Mouse (Mus musculus): ENCODE measurements around the gene Tmem95. TPM values are rescaled to one million over a fixed set of nuclear protein-coding genes. Genes with fewer than 3 reads are reported as not detected.
A peak's percentile ranks its signal among the peaks of the same experiment; 100 is the strongest.
"Not testable (repeated sequence)": the region's sequence is repeated elsewhere in the genome, so short reads cannot be mapped to it uniquely, and the experiment has no call there.

The Tmem95 gene
- polyA plus RNA-seq, 1 experiment from 2014 or later, result not detected

DNA sequence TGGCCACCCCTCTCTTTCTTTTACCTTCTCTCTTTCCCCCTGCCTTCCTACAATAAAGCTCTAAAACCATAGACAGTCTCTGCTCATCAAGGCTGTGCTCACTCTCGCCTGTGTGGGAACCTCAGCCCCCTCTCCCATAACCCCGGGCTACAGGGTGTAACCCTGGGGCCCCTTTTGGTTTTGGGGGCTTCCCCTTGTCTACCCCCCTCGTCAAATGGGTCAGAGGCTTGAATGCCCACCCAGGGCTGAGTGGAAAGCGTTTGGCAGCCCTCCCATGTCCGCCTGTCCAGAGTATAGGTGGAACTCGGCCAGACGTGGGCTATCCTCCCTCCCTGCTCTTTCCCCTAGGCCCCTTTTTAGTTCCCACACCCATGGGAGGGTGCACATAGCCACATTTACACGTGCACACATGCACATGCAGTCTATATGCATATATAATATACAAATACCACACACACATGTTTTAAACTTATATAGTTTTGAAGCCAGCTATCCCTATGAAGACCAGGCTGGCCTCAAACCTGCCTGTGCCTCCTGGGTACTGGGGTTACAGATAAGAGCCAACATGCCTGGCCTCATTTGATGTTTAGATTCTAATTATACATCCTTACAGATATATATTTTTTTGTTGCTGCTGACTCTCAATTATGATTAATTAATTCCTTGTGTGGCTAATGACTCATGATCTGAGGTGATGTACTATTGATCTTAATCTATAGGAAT, 13.5 kb downstream of the Tmem95 start:
- Histone ChIP-seq H3K27ac (ENCODE audit: low read depth, low read length) (no peak overlapping the region), H3K27me3 (ENCODE audit: control insufficient read depth, insufficient read depth, low read length) (peaks cover under 1% of the 10 kb centered on the region), H3K4me3 (ENCODE audit: low read depth, low read length) (no peak overlapping the region), H3K4me1 (ENCODE audit: control insufficient read depth, insufficient read depth, low read length) (no peaks in the 10 kb centered on the region), H3K36me3 (ENCODE audit: control insufficient read depth, insufficient read depth, low read length) (no peaks in the 10 kb centered on the region), H3K9ac (ENCODE audit: low read length) (no peak overlapping the region), H3K9me3 (ENCODE audit: control insufficient read depth, low read length) (no peaks in the 10 kb centered on the region), H3K4me2 (ENCODE audit: low read depth) (no peak overlapping the region)
- ATAC-seq (ENCODE audit: insufficient read depth, low FRiP score, low TSS enrichment) (no peak), DNase-seq (ENCODE audit: low spot score) (no peak)
- 61% methylated on average over 8 of the region's 8 CpGs for WGBS

DNA sequence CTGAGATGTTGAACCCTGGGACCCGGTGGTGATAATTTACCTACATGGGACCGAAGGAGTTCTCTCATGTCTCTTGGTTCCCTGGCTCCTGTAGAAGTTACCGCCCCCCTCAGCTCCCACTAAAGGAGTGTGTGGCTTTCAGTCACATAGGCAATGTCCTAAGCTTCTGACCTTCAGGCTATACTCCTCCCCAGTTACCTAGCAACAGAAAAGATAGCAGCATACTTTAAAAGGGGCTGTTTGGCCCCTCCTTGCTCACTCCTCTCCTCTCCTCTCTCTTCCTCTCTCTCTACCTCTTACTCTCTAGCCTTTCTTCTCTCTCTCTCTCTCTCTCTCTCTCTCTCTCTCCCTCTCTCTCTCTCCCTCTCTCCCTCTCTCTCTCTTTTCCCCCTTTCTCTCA, 14.1 kb downstream of the Tmem95 start:
- not testable (repeated sequence) for H3K4me2 ChIP-seq (ENCODE audit: low read depth); DNase-seq (ENCODE audit: low spot score); H3K9me3 ChIP-seq (ENCODE audit: control insufficient read depth, low read length); H3K27me3 ChIP-seq (ENCODE audit: control insufficient read depth, insufficient read depth, low read length); H3K27ac ChIP-seq (ENCODE audit: low read depth, low read length); ATAC-seq (ENCODE audit: insufficient read depth, low FRiP score, low TSS enrichment); H3K4me1 ChIP-seq (ENCODE audit: control insufficient read depth, insufficient read depth, low read length); H3K36me3 ChIP-seq (ENCODE audit: control insufficient read depth, insufficient read depth, low read length); H3K4me3 ChIP-seq (ENCODE audit: low read depth, low read length); H3K9ac ChIP-seq (ENCODE audit: low read length)
- 78% methylated on average over 3 of the region's 3 CpGs for WGBS

- 20% methylated on average over 30 of the region's 30 CpGs for WGBS
- H3K4me1 ChIP-seq (ENCODE audit: control insufficient read depth, insufficient read depth, low read length), result no peaks in the 10 kb centered on the region
- ATAC-seq (ENCODE audit: insufficient read depth, low FRiP score, low TSS enrichment), result no peak
- no peak within 1 kb of the TSS for H3K27ac ChIP-seq (ENCODE audit: low read depth, low read length)
- peaks cover 13% of the 10 kb centered on the region for H3K27me3 ChIP-seq (ENCODE audit: control insufficient read depth, insufficient read depth, low read length)
- no peaks in the 10 kb centered on the region for H3K36me3 ChIP-seq (ENCODE audit: control insufficient read depth, insufficient read depth, low read length)
- H3K4me3 ChIP-seq (ENCODE audit: low read depth, low read length), result no peak within 1 kb of the TSS
- no peaks in the 10 kb centered on the region for H3K9me3 ChIP-seq (ENCODE audit: control insufficient read depth, low read length)
- H3K4me2 ChIP-seq (ENCODE audit: low read depth), result no peak within 1 kb of the TSS
- no peak within 1 kb of the TSS for H3K9ac ChIP-seq (ENCODE audit: low read length)
- DNase-seq (ENCODE audit: low spot score), result no peak
Measured at GRCm38 (mm10) chr11:69858113-69858998, 19.5 kb downstream of the Tmem95 start, which contains the start of gene Tnk1. Tnk1 (minus strand) TSS chr11:69858730.

DNA sequence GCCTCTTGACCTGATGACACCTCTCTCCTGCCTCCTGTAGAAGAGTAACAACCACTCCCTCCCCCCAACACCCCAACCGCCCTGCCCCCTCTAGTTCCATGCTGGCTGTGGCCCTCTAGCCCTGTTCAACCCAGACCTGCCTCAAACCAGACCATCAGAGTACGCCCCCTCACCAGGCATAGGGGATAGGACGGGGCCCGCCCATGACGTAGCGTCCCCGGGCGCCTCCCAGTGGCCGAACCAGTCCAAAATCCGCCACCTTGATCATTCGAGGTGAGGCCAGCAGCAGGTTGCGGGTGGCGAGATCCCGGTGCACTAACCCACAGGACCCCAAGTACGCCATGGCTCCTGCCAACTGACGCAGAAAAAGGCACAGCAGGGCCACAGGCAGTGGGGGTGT, 22.5 kb downstream of the Tmem95 start:
- Histone ChIP-seq H3K27me3 (ENCODE audit: control insufficient read depth, insufficient read depth, low read length) (peaks cover 13% of the 10 kb centered on the region), H3K4me1 (ENCODE audit: control insufficient read depth, insufficient read depth, low read length) (no peaks in the 10 kb centered on the region), H3K4me2 (ENCODE audit: low read depth) (no peak overlapping the region), H3K36me3 (ENCODE audit: control insufficient read depth, insufficient read depth, low read length) (peaks cover 3% of the 10 kb centered on the region), H3K9ac (ENCODE audit: low read length) (no peak overlapping the region), H3K9me3 (ENCODE audit: control insufficient read depth, low read length) (no peaks in the 10 kb centered on the region), H3K4me3 (ENCODE audit: low read depth, low read length) (no peak overlapping the region), H3K27ac (ENCODE audit: low read depth, low read length) (no peak overlapping the region)
- ATAC-seq (ENCODE audit: insufficient read depth, low FRiP score, low TSS enrichment), result 0 out of 2 replicates have a peak, but pooled peaks have one; percentile 63
- 30% methylated on average over 16 of the region's 16 CpGs for WGBS
- DNase-seq (ENCODE audit: low spot score), result peak; percentile 69

DNA sequence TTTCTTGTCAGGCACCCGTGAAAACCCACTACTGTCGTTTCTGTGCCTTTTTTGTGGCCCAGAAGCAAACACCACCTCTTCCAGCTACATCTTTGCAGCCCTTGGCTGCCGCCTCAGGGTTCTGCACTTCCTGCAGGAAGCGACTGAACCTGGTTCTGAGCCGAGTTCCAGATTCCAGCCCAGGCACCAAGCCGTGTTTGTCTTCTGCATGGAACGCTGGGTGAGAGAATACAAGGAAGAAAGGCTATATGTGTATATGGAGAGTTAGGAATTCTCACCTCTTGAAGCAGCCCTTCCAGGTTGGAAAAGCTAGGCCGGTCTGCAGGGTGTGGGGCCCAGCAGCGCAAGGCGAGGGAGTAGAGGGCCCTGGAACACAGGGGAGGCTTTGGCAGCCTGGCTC, 23.1 kb downstream of the Tmem95 start:
- Histone ChIP-seq H3K9me3 (ENCODE audit: control insufficient read depth, low read length) (no peaks in the 10 kb centered on the region), H3K4me3 (ENCODE audit: low read depth, low read length) (no peak overlapping the region), H3K4me2 (ENCODE audit: low read depth) (no peak overlapping the region), H3K4me1 (ENCODE audit: control insufficient read depth, insufficient read depth, low read length) (no peaks in the 10 kb centered on the region), H3K36me3 (ENCODE audit: control insufficient read depth, insufficient read depth, low read length) (peaks cover 6% of the 10 kb centered on the region), H3K27me3 (ENCODE audit: control insufficient read depth, insufficient read depth, low read length) (peaks cover 13% of the 10 kb centered on the region), H3K9ac (ENCODE audit: low read length) (no peak overlapping the region), H3K27ac (ENCODE audit: low read depth, low read length) (no peak overlapping the region)
- DNase-seq (ENCODE audit: low spot score), result no peak
- ATAC-seq (ENCODE audit: insufficient read depth, low FRiP score, low TSS enrichment), result no peak
- WGBS, result 89% methylated on average over 10 of the region's 10 CpGs

DNA sequence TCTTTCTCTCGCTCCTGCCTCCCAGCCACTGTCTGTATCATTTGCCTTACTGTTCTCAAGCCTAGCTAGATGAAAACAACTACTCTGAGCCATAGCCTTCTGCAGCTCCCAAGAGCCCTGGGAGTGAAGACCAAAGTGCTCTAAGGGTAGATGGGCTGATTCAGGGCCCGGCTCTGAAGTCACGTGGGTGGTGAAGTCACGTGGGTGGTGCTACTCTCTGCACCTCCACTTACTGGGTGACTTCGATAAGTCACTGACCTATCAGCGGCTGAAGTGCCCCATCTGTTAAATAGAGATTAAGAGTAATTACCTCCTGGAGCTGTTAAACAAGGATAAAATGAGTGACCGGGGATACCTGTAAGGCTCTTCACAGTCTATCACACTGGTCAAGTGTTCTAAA, 23.8 kb downstream of the Tmem95 start:
- Histone ChIP-seq H3K4me2 (ENCODE audit: low read depth) (no peak overlapping the region), H3K36me3 (ENCODE audit: control insufficient read depth, insufficient read depth, low read length) (peaks cover 7% of the 10 kb centered on the region), H3K4me1 (ENCODE audit: control insufficient read depth, insufficient read depth, low read length) (no peaks in the 10 kb centered on the region), H3K9ac (ENCODE audit: low read length) (no peak overlapping the region), H3K9me3 (ENCODE audit: control insufficient read depth, low read length) (no peaks in the 10 kb centered on the region), H3K27me3 (ENCODE audit: control insufficient read depth, insufficient read depth, low read length) (peaks cover 10% of the 10 kb centered on the region), H3K27ac (ENCODE audit: low read depth, low read length) (0 out of 2 replicates have a peak overlapping the region, but pooled peaks have one; percentile 17), H3K4me3 (ENCODE audit: low read depth, low read length) (no peak overlapping the region)
- ATAC-seq (ENCODE audit: insufficient read depth, low FRiP score, low TSS enrichment) (no peak), DNase-seq (ENCODE audit: low spot score) (no peak)
- WGBS, result 80% methylated on average over 7 of the region's 7 CpGs

GRCm38 (mm10) chr11:69850754-69851153, 27.1 kb downstream of the Tmem95 start:
- no peak overlapping the region for H3K9ac ChIP-seq (ENCODE audit: low read length)
- H3K4me2 ChIP-seq (ENCODE audit: low read depth), result no peak overlapping the region
- peaks cover 13% of the 10 kb centered on the region for H3K4me1 ChIP-seq (ENCODE audit: control insufficient read depth, insufficient read depth, low read length)
- no peak overlapping the region for H3K27ac ChIP-seq (ENCODE audit: low read depth, low read length)
- 85% methylated on average over 8 of the region's 8 CpGs for WGBS
- H3K36me3 ChIP-seq (ENCODE audit: control insufficient read depth, insufficient read depth, low read length), result peaks cover 7% of the 10 kb centered on the region
- no peaks in the 10 kb centered on the region for H3K9me3 ChIP-seq (ENCODE audit: control insufficient read depth, low read length)
- H3K4me3 ChIP-seq (ENCODE audit: low read depth, low read length), result no peak overlapping the region
- no peak for ATAC-seq (ENCODE audit: insufficient read depth, low FRiP score, low TSS enrichment)
- no peak for DNase-seq (ENCODE audit: low spot score)
- H3K27me3 ChIP-seq (ENCODE audit: control insufficient read depth, insufficient read depth, low read length), result no peaks in the 10 kb centered on the region

GRCm38 (mm10) chr11:69849884-69850283, 27.9 kb downstream of the Tmem95 start:
- no peak for ATAC-seq (ENCODE audit: insufficient read depth, low FRiP score, low TSS enrichment)
- Histone ChIP-seq H3K4me2 (ENCODE audit: low read depth) (no peak overlapping the region), H3K27ac (ENCODE audit: low read depth, low read length) (no peak overlapping the region), H3K27me3 (ENCODE audit: control insufficient read depth, insufficient read depth, low read length) (no peaks in the 10 kb centered on the region), H3K9ac (ENCODE audit: low read length) (no peak overlapping the region), H3K36me3 (ENCODE audit: control insufficient read depth, insufficient read depth, low read length) (peaks cover 7% of the 10 kb centered on the region), H3K4me1 (ENCODE audit: control insufficient read depth, insufficient read depth, low read length) (peaks cover 19% of the 10 kb centered on the region), H3K4me3 (ENCODE audit: low read depth, low read length) (no peak overlapping the region), H3K9me3 (ENCODE audit: control insufficient read depth, low read length) (no peaks in the 10 kb centered on the region)
- 95% methylated on average over 15 of the region's 15 CpGs for WGBS
- no peak for DNase-seq (ENCODE audit: low spot score)
